Mouse (Mus musculus): ENCODE data around the gene Cpeb4. TPM values are rescaled to one million over a fixed set of nuclear protein-coding genes. Genes with fewer than 3 reads are reported as not detected.
"Not testable (repeated sequence)": the region's sequence is repeated elsewhere in the genome, so short reads cannot be mapped to it uniquely, and the experiment has no call there.

Gene Cpeb4
- total RNA-seq, 2 experiments from 2014 or later: 17.7 to 25.3 TPM

DNA sequence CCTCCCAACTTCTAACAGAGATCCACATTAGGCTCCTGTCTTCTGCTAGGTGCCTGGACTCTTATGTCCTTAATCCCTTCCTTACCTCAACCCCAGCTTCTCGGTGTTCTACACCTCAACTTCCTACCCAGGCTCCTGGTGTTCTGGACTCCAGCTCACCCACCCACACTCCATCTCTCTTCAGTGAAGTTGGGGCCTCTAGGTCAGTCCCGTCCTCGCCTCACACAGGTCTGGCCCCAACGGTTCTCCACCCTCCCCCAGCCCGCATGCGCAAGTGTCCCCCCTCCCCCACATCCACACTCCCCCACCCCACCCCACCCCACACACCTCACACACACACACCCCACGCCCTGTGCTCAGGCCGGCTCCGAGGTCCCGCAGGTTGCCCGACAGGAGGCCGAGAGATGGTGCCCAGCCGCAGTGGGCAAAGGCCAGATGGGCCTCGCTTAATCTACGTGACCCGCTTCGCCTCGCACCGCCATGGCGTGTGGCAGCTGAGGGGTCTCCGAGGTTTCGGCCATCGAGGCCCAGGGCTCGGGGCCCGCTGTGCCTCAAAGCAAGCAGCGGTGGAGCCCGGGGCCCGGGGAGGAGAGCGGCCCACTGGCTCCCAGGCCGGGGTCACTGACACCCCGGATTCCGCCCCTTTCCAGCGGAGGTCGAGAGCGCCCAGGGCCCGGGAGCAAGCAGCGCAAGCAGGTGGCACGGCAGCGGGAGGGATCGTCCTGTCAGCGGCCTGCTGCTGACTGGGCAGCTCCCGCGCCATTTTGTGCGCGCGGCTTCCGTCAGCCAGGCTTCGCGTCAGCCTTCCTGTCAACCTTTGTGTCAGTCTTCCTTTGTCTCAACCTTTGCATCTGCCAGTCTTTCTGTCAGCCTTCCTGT lies 93.5 kb downstream of the Cpeb4 start, which contains the start of gene 4930524B15Rik:
TSS of gene 4930524B15Rik (plus strand) at position 337 of the 879 bp plus-strand sequence.
- ATAC-seq (ENCODE audit: poor library complexity, severe bottlenecking): no peak

DNA sequence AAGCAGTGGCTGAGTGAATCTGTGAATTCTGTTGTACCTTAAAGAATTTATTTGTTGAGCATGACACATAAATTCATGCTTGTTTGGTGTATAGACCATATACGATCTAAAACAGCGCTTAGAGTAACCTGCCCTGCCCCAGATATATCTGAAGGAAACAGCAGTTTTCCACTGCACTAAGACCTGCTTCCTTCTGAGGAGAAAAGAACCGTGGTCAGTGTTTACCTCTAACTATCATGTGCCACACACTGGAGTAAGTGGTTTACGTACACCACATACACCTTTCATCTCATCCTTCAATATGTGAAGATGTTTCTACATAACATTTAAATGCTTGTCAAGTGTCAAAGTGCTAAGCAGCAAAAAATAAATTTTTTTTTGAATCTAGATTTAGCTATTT lies 102.1 kb downstream of the Cpeb4 start:
- no peak for ATAC-seq (ENCODE audit: poor library complexity, severe bottlenecking)

DNA sequence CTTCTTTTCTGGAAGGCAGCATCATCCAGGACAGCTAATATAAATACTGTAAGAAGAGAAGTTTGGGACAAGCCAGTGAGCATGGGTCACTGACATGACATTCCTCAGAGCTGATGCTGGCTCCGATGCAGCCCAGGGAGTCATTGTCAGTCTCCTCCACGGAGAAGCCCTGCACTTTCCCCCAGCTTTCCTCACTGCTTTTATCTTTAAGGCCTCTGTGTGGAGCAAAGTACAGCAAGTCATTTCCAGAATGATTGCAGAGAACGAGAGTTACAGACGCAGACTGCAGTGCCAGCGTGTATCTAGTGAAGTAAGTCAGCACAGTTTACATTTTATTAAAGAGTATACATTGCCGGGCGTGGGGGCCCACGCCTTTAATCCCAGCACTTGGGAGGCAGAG lies 102.8 kb downstream of the Cpeb4 start:
- ATAC-seq (ENCODE audit: poor library complexity, severe bottlenecking): no peak

DNA sequence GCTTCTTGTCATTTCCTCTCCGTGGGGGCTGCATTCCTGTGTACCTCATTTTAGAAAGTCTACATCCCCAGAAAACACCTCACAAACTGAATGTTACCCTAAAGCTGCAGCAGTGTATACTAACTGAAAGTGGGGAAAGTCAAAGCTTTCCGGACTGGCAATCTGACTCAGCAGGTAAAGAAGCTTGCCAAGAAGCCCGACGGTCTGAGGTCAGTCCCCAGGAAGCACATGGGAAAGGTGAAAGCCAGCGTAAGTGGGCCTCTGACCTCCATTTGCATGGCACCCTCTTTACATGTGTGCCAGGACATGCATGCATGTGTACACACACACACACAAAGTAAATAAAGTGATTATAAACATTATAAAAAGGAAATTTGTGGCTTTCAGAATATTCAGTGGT lies 103.7 kb downstream of the Cpeb4 start:
- no peak for ATAC-seq (ENCODE audit: poor library complexity, severe bottlenecking)

DNA sequence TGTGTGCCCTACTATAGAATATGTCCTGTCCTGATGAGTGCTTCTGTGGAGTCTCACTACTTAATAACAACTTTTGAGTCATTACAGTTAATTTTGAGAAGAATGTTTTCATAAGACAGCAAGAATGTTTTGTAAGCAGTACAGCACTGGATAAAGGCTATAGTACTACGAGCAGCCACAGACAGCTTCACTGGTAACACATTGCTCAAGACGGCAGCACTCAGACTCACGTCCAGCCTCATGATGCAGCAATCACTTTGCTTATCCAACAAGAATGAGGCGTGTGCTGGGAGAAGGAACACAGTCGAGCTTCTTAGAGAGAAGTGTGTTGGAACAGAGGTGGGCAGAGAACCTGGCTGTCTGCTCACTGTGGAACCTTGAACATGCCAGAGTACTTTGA lies 104.1 kb downstream of the Cpeb4 start:
- no peak for ATAC-seq (ENCODE audit: poor library complexity, severe bottlenecking)

DNA sequence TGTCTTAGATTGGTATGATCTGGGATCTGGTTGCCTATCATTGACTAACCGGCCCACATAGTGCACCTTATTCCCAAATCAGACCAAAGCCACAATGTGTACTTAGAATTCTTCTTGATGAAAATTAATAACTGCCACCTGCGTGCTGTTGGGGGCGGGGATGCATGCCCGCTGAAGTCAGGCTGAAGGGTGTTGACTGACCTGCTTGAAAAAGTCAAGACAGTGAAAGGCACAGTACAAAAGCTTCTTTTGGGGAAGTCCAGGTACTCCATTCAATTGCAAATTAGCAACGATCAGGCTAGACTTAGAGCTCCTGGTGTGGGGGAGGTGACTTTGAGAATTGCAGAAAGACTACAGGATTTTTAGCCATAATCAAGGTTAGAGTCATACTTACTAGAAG lies 108.1 kb downstream of the Cpeb4 start:
- not testable (repeated sequence) for ATAC-seq (ENCODE audit: poor library complexity, severe bottlenecking)

DNA sequence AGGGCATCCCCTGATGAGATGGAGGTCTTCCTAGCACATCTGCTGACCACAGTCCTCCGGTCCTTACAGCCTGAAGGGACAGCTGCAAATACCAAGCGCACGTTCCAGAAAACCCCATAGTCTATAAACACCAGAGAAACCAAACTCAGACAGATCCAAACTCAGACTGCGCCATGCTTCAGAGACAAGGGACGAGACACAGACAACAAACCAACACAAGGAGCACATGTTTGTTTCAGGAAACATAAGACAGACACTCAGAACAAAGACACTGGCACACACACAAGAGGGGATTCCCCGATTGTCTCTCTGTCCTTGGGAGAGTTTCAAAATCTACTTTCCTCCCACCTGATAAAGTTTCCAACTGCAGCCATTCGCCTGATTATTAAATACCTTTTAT lies 109.8 kb downstream of the Cpeb4 start:
- ATAC-seq (ENCODE audit: poor library complexity, severe bottlenecking): no peak

DNA sequence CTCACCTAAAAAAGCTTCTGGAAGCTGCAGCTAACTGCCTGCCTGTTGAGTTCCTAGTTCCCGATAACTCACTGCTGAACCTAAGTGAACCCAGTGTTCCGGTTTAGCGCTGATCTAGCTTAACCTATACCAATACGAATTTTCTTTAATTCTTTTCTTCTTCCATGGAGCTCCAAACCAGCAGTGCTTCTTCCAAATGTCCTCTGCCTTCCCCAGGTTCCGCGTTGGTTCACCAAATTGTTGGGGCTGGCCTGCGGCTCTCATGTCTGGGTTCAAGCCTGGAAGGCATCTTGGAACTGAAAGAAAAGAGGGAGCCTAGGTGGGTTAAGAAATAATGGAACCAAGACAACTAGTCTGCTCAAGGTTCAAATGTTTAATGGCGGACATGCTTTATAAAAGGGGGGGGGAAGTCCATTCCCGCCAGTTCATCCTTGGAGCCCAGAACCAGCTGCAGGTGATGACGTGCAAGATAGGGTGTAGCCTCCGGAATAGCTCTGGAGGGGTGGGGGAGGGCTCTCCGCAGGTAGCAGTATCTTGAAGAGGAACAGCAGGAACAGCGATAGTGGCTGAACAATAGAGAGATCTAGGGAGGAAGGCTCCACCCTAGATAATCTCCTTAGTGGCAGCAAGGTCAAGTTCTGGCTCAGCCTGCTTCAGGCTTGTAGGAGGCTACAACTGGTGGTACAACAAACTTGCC lies 110.4 kb downstream of the Cpeb4 start:
- ATAC-seq (ENCODE audit: poor library complexity, severe bottlenecking): not testable (repeated sequence)

DNA sequence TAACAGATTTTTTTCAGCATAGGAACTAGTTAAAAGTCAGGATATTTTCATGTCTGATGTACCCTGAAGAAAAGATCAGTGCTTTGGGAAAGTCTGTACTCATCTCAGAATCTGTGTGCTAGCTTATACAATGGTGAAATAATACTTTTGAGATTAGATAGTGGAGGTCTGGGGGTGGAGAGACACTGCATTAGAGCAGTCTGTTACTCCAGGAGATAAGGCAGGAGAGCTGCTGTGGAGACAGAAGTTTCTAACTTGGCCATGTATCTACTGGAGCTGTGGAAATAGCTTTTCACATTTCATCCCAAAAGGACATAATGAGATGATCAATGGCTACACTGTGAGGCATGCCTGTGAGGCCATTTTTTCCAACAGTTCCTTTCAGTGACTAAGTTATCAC lies 111.2 kb downstream of the Cpeb4 start:
- ATAC-seq (ENCODE audit: poor library complexity, severe bottlenecking): no peak

DNA sequence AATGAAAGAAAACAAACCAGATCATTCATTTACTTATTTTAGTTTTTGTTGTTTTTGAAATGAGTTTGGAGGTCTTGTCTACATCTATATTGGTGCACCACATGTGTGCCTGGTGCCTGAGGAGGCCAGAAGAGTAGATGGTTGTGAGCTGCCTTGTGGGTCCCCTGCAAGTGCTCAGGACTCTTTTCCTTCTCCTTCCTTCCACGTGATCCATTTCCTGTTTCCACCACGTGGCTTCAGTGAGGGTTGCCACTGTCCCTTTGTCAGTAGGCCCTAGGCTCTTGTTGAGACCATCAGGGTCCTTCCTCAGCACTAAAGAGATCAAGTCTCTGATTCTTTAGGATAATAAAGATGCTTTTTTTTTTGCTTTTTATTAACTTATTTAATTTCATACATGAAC lies 112.8 kb downstream of the Cpeb4 start:
- ATAC-seq (ENCODE audit: poor library complexity, severe bottlenecking): no peak

Other genes starting within 250 kb of the Cpeb4 start
- 7.1 and 9.7 TPM in 2 replicates for gene Bod1, start 200.3 kb upstream of the Cpeb4 start, total RNA-seq (2015)
- 8.3 and 12.7 TPM in 2 replicates for gene Bod1, start 200.3 kb upstream of the Cpeb4 start, total RNA-seq (2017)
- gene 4930524B15Rik, start 93.4 kb downstream of the Cpeb4 start, total RNA-seq (2015): not detected in 2 replicates
- not detected in 2 replicates for gene 4930524B15Rik, start 93.4 kb downstream of the Cpeb4 start, total RNA-seq (2017)
- gene Nsg2, start 128.3 kb downstream of the Cpeb4 start, total RNA-seq (2015): 0.20 and 1.4 TPM in 2 replicates
- gene Nsg2, start 128.3 kb downstream of the Cpeb4 start, total RNA-seq (2017): 1.1 and 1.3 TPM in 2 replicates

Data from megakaryocyte, adult 5-6 weeks (primary cell).